Mouse (Mus musculus): ENCODE measurements at regions not wholly inside any gene's neighbourhood (a gene's known extent, or its start where the extent isn't known, plus 50 kb on each side); places are given as distances from the start of the nearest gene placed in this dataset.

GRCm38 (mm10) chr12:55926974-55927321, 90.8 kb downstream of the Brms1l start:
- no peak for DNase-seq (ENCODE audit: low read depth, low spot score)

DNA sequence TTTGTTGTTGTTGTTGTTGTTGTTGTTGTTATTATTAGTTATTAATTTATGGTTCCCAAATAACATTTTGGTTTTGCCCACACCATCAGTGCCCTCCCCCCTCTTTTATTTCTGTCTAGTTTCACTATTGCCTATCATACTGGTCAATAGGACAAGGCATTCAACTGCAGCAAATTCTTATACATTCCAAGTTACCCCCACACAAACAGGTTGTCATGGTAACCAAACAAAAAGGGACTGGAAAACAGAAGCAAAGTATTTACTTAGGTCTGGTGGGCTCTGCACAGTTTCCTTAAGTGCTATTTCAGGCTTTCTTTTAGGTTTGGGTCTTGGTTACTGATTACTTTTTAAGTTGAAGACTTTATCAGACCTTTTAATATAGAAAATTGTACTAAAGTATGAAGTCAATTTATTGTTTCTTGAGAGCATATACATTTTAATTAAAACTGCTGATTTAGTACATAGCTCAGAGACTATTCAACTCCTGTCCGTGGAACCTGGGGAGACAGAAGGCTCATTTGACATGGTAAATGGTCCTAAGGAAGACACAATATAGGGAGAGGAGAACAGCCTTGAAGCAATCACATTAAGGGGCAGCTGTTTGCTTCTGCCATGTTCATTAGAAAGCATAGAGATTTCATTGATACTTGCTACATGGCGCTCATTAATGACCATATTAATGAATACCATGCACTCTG, 90.3 kb downstream of the Brms1l start:
- no peak for DNase-seq (ENCODE audit: low read depth, low spot score)

Measured in ES-CJ7 (cell line).